Mouse (Mus musculus) testis, adult 2 months (tissue): ENCODE data around the gene Eps8.

ENCODE experiments used
- CTCF ChIP-seq: fragments of 200-500 bp; IDR thresholded peaks from 2 replicates; pipeline ENCODE4 v1.5.1; 2012; ENCODE audit warnings: low read depth, mild to moderate bottlenecking, inconsistent platforms, low read length, moderate library complexity; ENCODE audit not compliant: control insufficient read depth, insufficient read depth, insufficient replicate concordance
- POLR2A ChIP-seq: fragments of 200-500 bp; IDR thresholded peaks from 2 replicates; pipeline ENCODE4 v1.6.1; 2012; ENCODE audit warnings: low read depth, mild to moderate bottlenecking, inconsistent platforms, low read length, moderate library complexity; ENCODE audit not compliant: control insufficient read depth

GRCm38 (mm10) chr6:137604417-137605248, 50.0 kb downstream of the Eps8 start:
- no peak for TF ChIP-seq CTCF
- no peak for TF ChIP-seq POLR2A
